Mouse (Mus musculus) hindbrain, postnatal 0 days (tissue): ENCODE results near the gene Plaur. TPM values are rescaled to one million over a fixed set of nuclear protein-coding genes. Genes with fewer than 3 reads are reported as not detected.

Source experiments
- ATAC-seq: fragments of 200-750 bp; cut with Nextera tagmentation; 2 replicates; pipeline ENCODE4 v1.8.0; 2017; ENCODE audit warnings: mild to moderate bottlenecking, moderate TSS enrichment, moderate library complexity
- DNase-seq: peaks from one replicate; pipeline ENCODE4 v3.0.0-alpha.2; 2015; ENCODE audit warnings: low spot score
- H3K27ac ChIP-seq: fragments of 300-500 bp; sonication (generic); 2 replicates; pipeline ENCODE4 v1.5.1; 2014; ENCODE audit warnings: mild to moderate bottlenecking
- H3K27me3 ChIP-seq: fragments of 300-500 bp; sonication (generic); 2 replicates; pipeline ENCODE4 v1.6.1; 2014; ENCODE audit warnings: low read length, mixed read lengths; ENCODE audit not compliant: insufficient read depth
- H3K36me3 ChIP-seq: fragments of 300-500 bp; sonication (generic); 2 replicates; pipeline ENCODE4 v1.6.1; 2014; ENCODE audit warnings: low read length, mixed read lengths; ENCODE audit not compliant: insufficient read depth
- H3K4me1 ChIP-seq: fragments of 300-500 bp; sonication (generic); 2 replicates; pipeline ENCODE4 v1.6.1; 2014; ENCODE audit warnings: antibody characterized with exemption, low read length, mixed read lengths; ENCODE audit not compliant: insufficient read depth
- H3K4me2 ChIP-seq: fragments of 300-500 bp; sonication (generic); 2 replicates; pipeline ENCODE4 v1.6.1; 2014; ENCODE audit warnings: low read depth, mild to moderate bottlenecking, low read length, moderate library complexity, mixed read lengths
- H3K4me3 ChIP-seq: fragments of 300-500 bp; sonication (generic); 2 replicates; pipeline ENCODE4 v1.5.1; 2014; ENCODE audit warnings: low read length
- H3K9ac ChIP-seq: fragments of 300-500 bp; sonication (generic); replicated peaks from 2 replicates; pipeline ENCODE4 v1.6.1; 2014; ENCODE audit warnings: mild to moderate bottlenecking, low read length, moderate library complexity, mixed read lengths
- H3K9me3 ChIP-seq: fragments of 300-500 bp; sonication (generic); 2 replicates; pipeline ENCODE4 v1.6.1; 2016; ENCODE audit warnings: low read length, mixed read lengths
- CTCF ChIP-seq: IDR thresholded peaks from 2 replicates; pipeline ENCODE4 v1.5.1; 2016; ENCODE audit warnings: antibody characterized with exemption, control low read depth, low read depth
- WGBS: fragments of 180-500 bp; shearing (Covaris S2); extraction: QIAGEN DNeasy Blood & Tissue Kit; methylation state at CpG from one replicate; pipeline ENCODE4 v1.1.7; 2014; 5-methylcytosine and 5-hydroxymethylcytosine counted together
- polyA plus RNA-seq: library from polyadenylated mRNA; unstranded; fragments of >200 nt; fragmentation: Nextera tagmentation; extraction: Ambion mirVana; gene quantifications from 2 replicates; pipeline ENCODE4 v1.2.1, GENCODE M21; 2015
- total RNA-seq: library from RNA; depleted of rRNA; stranded (reverse); fragments of >200 nt; gene quantifications from 2 replicates; pipeline ENCODE4 v1.2.3, GENCODE M21; 2014

Gene Plaur
- total and polyA plus RNA-seq, 2 experiments from 2014 or later = 1.3 to 4.8 TPM

- Histone ChIP-seq H3K9ac (no peak overlapping the region), H3K4me3 (no peak overlapping the region), H3K36me3 (no peaks in the 10 kb centered on the region), H3K4me1 (no peaks in the 10 kb centered on the region), H3K27ac (no peak overlapping the region), H3K27me3 (no peaks in the 10 kb centered on the region), H3K4me2 (no peak overlapping the region), H3K9me3 (no peaks in the 10 kb centered on the region)
- DNase-seq = no peak
- 81% methylated on average over 5 of the region's 5 CpGs for WGBS
- TF ChIP-seq CTCF = no peak
- no peak for ATAC-seq
Observed at GRCm38 (mm10) chr7:24467886-24468285, 5.6 kb downstream of the Plaur start.

- H3K9me3 ChIP-seq = no peaks in the 10 kb centered on the region
- H3K27me3 ChIP-seq = no peaks in the 10 kb centered on the region
- peak; percentile 58 for TF ChIP-seq CTCF
- no peaks in the 10 kb centered on the region for H3K4me1 ChIP-seq
- no peak for ATAC-seq
- no peak overlapping the region for H3K4me3 ChIP-seq
- DNase-seq = no peak
- H3K9ac ChIP-seq = no peak overlapping the region
- H3K27ac ChIP-seq = no peak overlapping the region
- no peak overlapping the region for H3K4me2 ChIP-seq
- 87% methylated on average over 3 of the region's 3 CpGs for WGBS
- no peaks in the 10 kb centered on the region for H3K36me3 ChIP-seq
Observed at GRCm38 (mm10) chr7:24469126-24469525, 6.8 kb downstream of the Plaur start.

- Histone ChIP-seq H3K27me3 (no peaks in the 10 kb centered on the region), H3K27ac (no peak overlapping the region), H3K4me2 (no peak overlapping the region), H3K4me3 (no peak overlapping the region), H3K4me1 (no peaks in the 10 kb centered on the region), H3K9ac (no peak overlapping the region), H3K36me3 (no peaks in the 10 kb centered on the region), H3K9me3 (no peaks in the 10 kb centered on the region)
- ATAC-seq (no peak), DNase-seq (no peak)
- 93% methylated on average over 7 of the region's 7 CpGs for WGBS
- no peak for TF ChIP-seq CTCF
Observed at GRCm38 (mm10) chr7:24470356-24470755, 8.1 kb downstream of the Plaur start.

- TF ChIP-seq CTCF = no peak
- ATAC-seq (no peak), DNase-seq (peak; percentile 60)
- Histone ChIP-seq H3K27ac (no peak overlapping the region), H3K9me3 (no peaks in the 10 kb centered on the region), H3K27me3 (no peaks in the 10 kb centered on the region), H3K4me2 (no peak overlapping the region), H3K36me3 (no peaks in the 10 kb centered on the region), H3K4me1 (no peaks in the 10 kb centered on the region), H3K4me3 (no peak overlapping the region), H3K9ac (no peak overlapping the region)
- 63% methylated on average over 6 of the region's 6 CpGs for WGBS
Observed at GRCm38 (mm10) chr7:24472442-24472841, 10.2 kb downstream of the Plaur start.

- Histone ChIP-seq H3K27me3 (no peaks in the 10 kb centered on the region), H3K36me3 (no peaks in the 10 kb centered on the region), H3K4me3 (no peak overlapping the region), H3K27ac (no peak overlapping the region), H3K4me2 (no peak overlapping the region), H3K4me1 (no peaks in the 10 kb centered on the region), H3K9me3 (no peaks in the 10 kb centered on the region), H3K9ac (no peak overlapping the region)
- ATAC-seq (no peak), DNase-seq (peak; percentile 25)
- TF ChIP-seq CTCF = peak; percentile 71
- WGBS = 77% methylated on average over 7 of the region's 7 CpGs
Observed at GRCm38 (mm10) chr7:24472937-24473336, 10.7 kb downstream of the Plaur start.

- DNase-seq (peak; percentile 73), ATAC-seq (peak; percentile 56)
- Histone ChIP-seq H3K9me3 (no peaks in the 10 kb centered on the region), H3K27ac (no peak overlapping the region), H3K27me3 (no peaks in the 10 kb centered on the region), H3K36me3 (no peaks in the 10 kb centered on the region), H3K9ac (no peak overlapping the region), H3K4me2 (no peak overlapping the region), H3K4me1 (no peaks in the 10 kb centered on the region), H3K4me3 (no peak overlapping the region)
- TF ChIP-seq CTCF = peak; percentile 94
- 37% methylated on average over 10 of the region's 10 CpGs for WGBS
Observed at GRCm38 (mm10) chr7:24473913-24474529, 11.7 kb downstream of the Plaur start.

GRCm38 (mm10) chr7:24474811-24475506, 12.7 kb downstream of the Plaur start:
- no peak for ATAC-seq
- Histone ChIP-seq H3K4me2 (peak overlapping the region; percentile 22; the same call in 1 of the 2 replicates), H3K36me3 (no peaks in the 10 kb centered on the region), H3K27me3 (no peaks in the 10 kb centered on the region), H3K4me1 (0 out of 2 replicates have a peak, but pooled peaks cover 3% of the 10 kb centered on the region), H3K27ac (peak overlapping the region; percentile 22; the same call in 1 of the 2 replicates), H3K4me3 (no peak overlapping the region), H3K9ac (no peak overlapping the region), H3K9me3 (no peaks in the 10 kb centered on the region)
- peak; percentile 43 for TF ChIP-seq CTCF
- 20% methylated on average over 21 of the region's 21 CpGs for WGBS
- peak; percentile 51 for DNase-seq
